Mouse (Mus musculus) hematopoietic stem cell, adult 5-6 weeks (primary cell): Measurements from ENCODE around the gene Ugt1a7c. TPM values are rescaled to one million over a fixed set of nuclear protein-coding genes. Genes with fewer than 3 reads are reported as not detected.
"Not testable (repeated sequence)": the region's sequence is repeated elsewhere in the genome, so short reads cannot be mapped to it uniquely, and the experiment has no call there.

Source experiments
- ATAC-seq, 2 experiments: fragments of 125-278 bp in 1 of 2; replicated peaks in 1 of 2; 2 replicates each; pipeline ENCODE4 v1.8.0; 2016 to 2017; ENCODE audit warnings: inconsistent platforms in 2 of 2, mild to moderate bottlenecking in 2 of 2, moderate number of reproducible peaks in 2 of 2, low read depth in 1 of 2, moderate TSS enrichment in 1 of 2; ENCODE audit not compliant: low FRiP score in 2 of 2, poor library complexity in 2 of 2, severe bottlenecking in 2 of 2, insufficient read depth in 1 of 2, low TSS enrichment in 1 of 2
- total RNA-seq: library from RNA; stranded (forward); fragments of 172-1452, 232-1000 nt; gene quantifications from 2 replicates; pipeline ENCODE4 v1.2.3, GENCODE M21; 2017

Gene Ugt1a7c
- total RNA-seq, 1 experiment from 2014 or later: 42.9 TPM

- no peak for ATAC-seq
Observed at GRCm38 (mm10) chr1:88104667-88105430, 10.0 kb downstream of the Ugt1a7c start.

GRCm38 (mm10) chr1:88105656-88106055 is 10.8 kb downstream of the Ugt1a7c start:
- ATAC-seq: no peak

- ATAC-seq: peak; percentile 48 to 71; a peak in 3 of 4 replicates
Observed at GRCm38 (mm10) chr1:88109027-88109557, 14.2 kb downstream of the Ugt1a7c start.

DNA sequence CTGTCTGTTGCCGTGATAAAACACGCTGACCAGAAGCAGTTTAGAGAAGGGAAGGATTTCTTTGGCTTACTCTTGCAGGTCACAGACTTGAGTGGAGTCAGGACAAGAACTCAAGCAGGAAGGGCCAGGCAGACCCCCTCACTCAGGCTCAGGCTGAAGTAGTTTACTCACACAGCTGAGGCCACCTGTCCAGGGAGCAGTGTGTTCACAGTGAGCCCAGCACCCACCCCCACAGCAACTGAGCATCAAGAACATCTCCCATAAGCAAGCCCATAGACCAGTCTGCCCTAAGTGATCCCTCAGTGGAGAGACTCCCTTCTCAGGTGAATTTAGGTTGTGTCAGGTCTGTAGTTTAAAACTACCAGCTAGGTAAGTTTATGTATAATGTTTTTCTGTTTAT is 14.7 kb downstream of the Ugt1a7c start:
- ATAC-seq: not testable (repeated sequence)

- ATAC-seq: not testable (repeated sequence)
Observed at GRCm38 (mm10) chr1:88112769-88113168, 17.9 kb downstream of the Ugt1a7c start.

GRCm38 (mm10) chr1:88120550-88120949 is 25.7 kb downstream of the Ugt1a7c start:
- peak; percentile 53 to 80; a peak in 3 of 4 replicates for ATAC-seq

DNA sequence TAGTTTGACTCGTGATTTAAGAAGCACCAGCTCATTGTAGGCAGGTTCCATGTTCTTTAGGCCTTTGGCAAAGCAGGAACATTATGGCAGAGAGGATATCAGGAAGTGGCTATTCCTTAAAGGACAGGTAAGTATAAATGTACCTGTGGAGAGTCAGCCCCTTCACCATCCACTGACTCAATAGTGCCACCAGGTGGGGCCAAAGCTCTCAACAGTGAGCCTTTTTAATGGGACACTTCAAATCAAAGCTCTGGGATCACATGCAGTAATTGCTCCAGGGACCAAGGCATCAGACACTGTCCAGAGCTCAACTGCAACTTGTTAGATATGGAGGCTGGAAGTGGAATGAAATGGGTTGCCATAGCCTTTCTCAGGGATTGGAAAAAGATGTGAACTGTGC is 26.7 kb downstream of the Ugt1a7c start:
- ATAC-seq: not testable (repeated sequence)

DNA sequence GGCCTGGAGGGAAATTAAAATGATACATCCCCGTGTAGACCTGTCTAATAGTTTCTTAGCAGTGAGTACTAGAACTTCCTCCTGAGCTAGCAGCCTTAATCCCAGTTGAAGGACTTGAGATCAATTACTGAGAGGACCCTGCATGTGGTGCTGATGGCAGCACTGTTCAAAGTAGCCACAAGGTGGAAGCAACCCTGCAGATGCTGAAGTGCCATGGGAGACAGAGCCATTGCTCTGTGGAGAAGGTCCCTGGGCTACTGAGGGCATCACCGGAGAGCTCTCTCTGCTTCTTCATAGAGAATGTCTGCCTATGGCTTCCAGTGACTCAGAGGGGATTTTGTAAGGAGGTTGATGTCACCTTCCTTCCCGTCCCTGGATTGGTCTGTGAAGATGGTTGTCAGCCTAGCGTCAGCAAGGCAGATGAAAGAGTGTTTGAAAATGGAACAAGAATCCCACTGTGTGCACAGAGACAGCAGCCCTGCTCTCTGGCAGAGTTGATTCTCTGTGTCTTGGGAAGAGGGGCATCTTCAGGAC is 31.0 kb downstream of the Ugt1a7c start:
- peak; percentile 25 to 50; a peak in 1 of 4 replicates for ATAC-seq

GRCm38 (mm10) chr1:88129091-88129490 is 34.2 kb downstream of the Ugt1a7c start:
- ATAC-seq: not testable (repeated sequence)

- not testable (repeated sequence) for ATAC-seq
Observed at GRCm38 (mm10) chr1:88130223-88130622, 35.4 kb downstream of the Ugt1a7c start.

- no peak for ATAC-seq
Observed at GRCm38 (mm10) chr1:88133908-88134456, 39.1 kb downstream of the Ugt1a7c start.

DNA sequence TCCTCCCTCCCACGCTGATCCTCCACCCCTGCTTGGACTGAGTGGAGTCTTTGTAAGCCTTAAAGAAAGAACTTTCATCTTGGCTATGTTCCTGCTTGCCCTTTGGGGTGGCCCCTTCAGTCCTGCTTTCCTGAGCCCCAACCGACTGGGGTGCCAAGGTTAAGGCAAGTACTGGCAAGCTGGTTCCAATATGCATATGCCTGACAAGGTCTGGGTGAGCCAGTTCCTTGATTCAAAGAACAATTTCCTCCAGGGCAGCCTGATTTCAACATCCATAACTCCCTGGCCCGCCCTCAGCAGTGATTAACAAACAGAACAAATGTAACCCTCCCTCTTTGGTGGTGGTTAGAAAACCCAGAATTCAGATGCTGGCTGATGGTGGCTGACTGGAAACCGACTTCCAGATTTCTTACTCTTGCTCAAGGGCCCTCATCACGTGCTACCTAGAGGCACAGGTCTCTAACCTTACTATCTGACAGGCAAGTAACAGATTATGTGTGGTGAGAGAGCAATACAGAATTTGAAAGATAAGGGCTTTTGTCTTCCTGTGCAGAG is 39.7 kb downstream of the Ugt1a7c start, which contains the start of gene Ugt1a6a:
Gene Ugt1a6a, plus strand, starts transcription at position 353 of the 555 bp plus-strand sequence.
- peak; percentile 74 to 85 for ATAC-seq

GRCm38 (mm10) chr1:88135229-88135904 is 40.5 kb downstream of the Ugt1a7c start:
- ATAC-seq: not testable (repeated sequence)

DNA sequence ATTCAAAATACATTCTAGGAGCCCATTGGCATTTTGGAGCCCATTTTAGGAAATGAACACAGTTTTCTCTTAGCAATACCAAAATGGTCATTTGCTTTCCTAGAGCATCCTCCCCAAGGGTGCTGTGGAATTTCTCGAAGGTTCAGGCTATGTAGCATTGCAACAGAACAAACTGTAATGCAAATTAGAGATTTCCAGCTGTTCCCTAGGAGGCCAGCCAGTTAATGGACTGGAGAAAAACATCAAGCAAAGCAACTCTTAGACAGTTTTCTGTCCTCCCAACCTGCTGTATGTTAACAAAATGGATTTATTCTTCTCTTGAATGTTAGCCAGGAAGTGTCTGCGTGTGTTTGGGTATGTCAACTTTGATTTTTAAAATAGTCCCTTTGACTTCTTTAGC is 41.8 kb downstream of the Ugt1a7c start:
- ATAC-seq: no peak

DNA sequence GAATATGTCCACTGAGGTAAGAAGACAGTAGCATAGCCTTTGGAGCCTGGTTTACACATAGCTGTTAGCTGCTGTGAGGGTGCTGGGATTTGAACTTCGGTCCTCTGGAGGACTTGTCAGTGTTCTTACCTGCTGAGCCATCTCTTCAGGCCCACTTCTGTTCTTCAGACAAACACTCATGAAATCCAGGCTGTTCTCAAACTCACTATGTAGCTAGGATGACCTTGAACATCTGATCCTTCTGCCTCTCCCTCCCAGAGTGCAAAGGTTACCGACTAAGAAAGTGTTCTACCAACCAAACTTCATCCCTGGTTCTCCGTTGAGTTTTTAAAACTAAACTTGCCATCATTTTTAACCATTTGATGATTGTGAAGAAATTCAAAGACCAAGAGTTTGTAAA is 42.4 kb downstream of the Ugt1a7c start:
- ATAC-seq: no peak

DNA sequence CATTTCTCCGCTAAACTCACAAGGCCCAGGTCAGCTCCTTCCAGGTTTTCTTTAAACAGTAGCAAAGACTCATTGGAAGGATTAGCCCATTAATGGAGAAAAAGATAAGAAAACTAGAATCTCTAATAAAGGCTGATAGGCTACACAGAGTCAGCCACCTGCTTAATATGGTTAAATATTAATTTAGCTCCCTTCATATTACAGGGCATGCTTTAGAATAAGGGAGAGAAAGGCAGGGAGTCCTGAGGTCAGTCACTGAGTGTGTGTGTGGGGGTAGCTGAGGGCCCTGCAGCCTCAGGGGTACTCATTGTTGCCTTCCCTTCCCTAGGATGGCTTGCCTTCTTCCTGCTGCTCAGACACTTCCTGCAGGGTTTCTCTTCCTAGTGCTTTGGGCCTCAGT is 43.3 kb downstream of the Ugt1a7c start:
- ATAC-seq: no peak

GRCm38 (mm10) chr1:88140492-88140891 is 45.6 kb downstream of the Ugt1a7c start:
- ATAC-seq: peak; percentile 48 to 74; a peak in 1 of 4 replicates
